Mouse (Mus musculus) MEL (cell line): ENCODE results near the gene Gk5. TPM values are rescaled to one million over a fixed set of nuclear protein-coding genes. Genes with fewer than 3 reads are reported as not detected.

Experiments used
- DNase-seq: peaks from one replicate; pipeline ENCODE4 v3.0.0; 2011; ENCODE audit warnings: low read depth, low spot score
- H3K27ac ChIP-seq: 2 replicates; pipeline ENCODE4 v1.5.1; 2012; ENCODE audit warnings: low read depth, mild to moderate bottlenecking, control low read depth, low read length, moderate library complexity; ENCODE audit not compliant: control insufficient read depth
- H3K27me3 ChIP-seq, 2 experiments: fragments of 150-350 bp in 1 of 2; sonication (generic) in 1 of 2; 2 replicates each; pipeline ENCODE4 v1.6.1; 2012; ENCODE audit warnings: low read length in 2 of 2, mild to moderate bottlenecking in 2 of 2, improper control_type of control experiment in 1 of 2, moderate library complexity in 1 of 2; ENCODE audit not compliant: insufficient read depth in 2 of 2, control insufficient read depth in 1 of 2
- H3K36me3 ChIP-seq, 2 experiments: 2 replicates each; pipeline ENCODE4 v1.6.1; 2012 to 2014; ENCODE audit warnings: low read length in 2 of 2, improper control_type of control experiment in 1 of 2, inconsistent platforms in 1 of 2, mild to moderate bottlenecking in 1 of 2; ENCODE audit not compliant: insufficient read depth in 2 of 2, control insufficient read depth in 1 of 2
- H3K4me1 ChIP-seq, 2 experiments: fragments of 150-350 bp in 1 of 2; sonication (generic) in 1 of 2; 2 replicates each; pipeline ENCODE4 v1.6.1; 2012; ENCODE audit warnings: low read length in 2 of 2, improper control_type of control experiment in 1 of 2, mild to moderate bottlenecking in 1 of 2; ENCODE audit not compliant: insufficient read depth in 2 of 2, control insufficient read depth in 1 of 2
- H3K4me3 ChIP-seq, 2 experiments: fragments of 150-350 bp in 1 of 2; sonication (generic) in 1 of 2; 2 replicates each; pipeline ENCODE4 v1.5.1; 2012; ENCODE audit warnings: low read depth in 2 of 2, low read length in 2 of 2, mild to moderate bottlenecking in 2 of 2, moderate library complexity in 2 of 2, control low read depth in 1 of 2, improper control_type of control experiment in 1 of 2; ENCODE audit not compliant: control insufficient read depth in 1 of 2, insufficient read depth in 1 of 2
- H3K79me2 ChIP-seq: 2 replicates; pipeline ENCODE4 v1.6.1; 2012; ENCODE audit warnings: mild to moderate bottlenecking, low read length, moderate library complexity; ENCODE audit not compliant: control insufficient read depth, poor library complexity, insufficient read depth
- H3K9ac ChIP-seq: 2 replicates; pipeline ENCODE4 v1.6.1; 2012; ENCODE audit warnings: low read depth, mild to moderate bottlenecking, control low read depth, low read length, moderate library complexity; ENCODE audit not compliant: control insufficient read depth, poor library complexity, severe bottlenecking
- H3K9me3 ChIP-seq: fragments of 150-350 bp; sonication (generic); replicated peaks from 2 replicates; pipeline ENCODE4 v1.6.1; 2012; ENCODE audit warnings: mild to moderate bottlenecking, low read length, improper control_type of control experiment, moderate library complexity; ENCODE audit not compliant: insufficient read depth
- BHLHE40 ChIP-seq: IDR thresholded peaks from 2 replicates; pipeline ENCODE4 v1.6.1; 2012; ENCODE audit warnings: low read depth, mild to moderate bottlenecking, inconsistent platforms, low read length, improper control_type of control experiment, borderline replicate concordance
- CHD2 ChIP-seq: IDR thresholded peaks from 2 replicates; pipeline ENCODE4 v1.6.1; 2011; ENCODE audit warnings: low read length, improper control_type of control experiment
- E2F4 ChIP-seq: IDR thresholded peaks from 2 replicates; pipeline ENCODE4 v1.6.1; 2011; ENCODE audit warnings: low read depth, low read length, improper control_type of control experiment, borderline replicate concordance
- ETS1 ChIP-seq: IDR thresholded peaks from 2 replicates; pipeline ENCODE4 v1.6.1; 2012; ENCODE audit warnings: low read depth, mild to moderate bottlenecking, inconsistent platforms, low read length, improper control_type of control experiment, moderate library complexity
- GABPA ChIP-seq: IDR thresholded peaks from 2 replicates; pipeline ENCODE4 v1.6.1; 2012; ENCODE audit warnings: low read depth, mild to moderate bottlenecking, inconsistent platforms, low read length, improper control_type of control experiment, moderate library complexity
- GATA1 ChIP-seq: IDR thresholded peaks from 2 replicates; pipeline ENCODE4 v1.6.1; 2011; ENCODE audit warnings: low read depth, low read length, improper control_type of control experiment
- KAT2A ChIP-seq: conservative IDR thresholded peaks from 2 replicates; pipeline ENCODE4 v1.6.1; 2012; ENCODE audit warnings: low read depth, low read length, improper control_type of control experiment, inconsistent platforms
- MAFK ChIP-seq: IDR thresholded peaks from 2 replicates; pipeline ENCODE4 v1.6.1; 2011; ENCODE audit warnings: low read depth, mild to moderate bottlenecking, low read length, improper control_type of control experiment, borderline replicate concordance
- MAX ChIP-seq: IDR thresholded peaks from 2 replicates; pipeline ENCODE4 v1.6.1; 2011; ENCODE audit warnings: low read length, improper control_type of control experiment
- MEF2A ChIP-seq: IDR thresholded peaks from 2 replicates; pipeline ENCODE4 v1.6.1; 2014; ENCODE audit warnings: low read depth, mild to moderate bottlenecking, inconsistent platforms, low read length, improper control_type of control experiment; ENCODE audit not compliant: poor library complexity, insufficient replicate concordance, severe bottlenecking; ENCODE audit errors: extremely low read depth
- MXI1 ChIP-seq: IDR thresholded peaks from 2 replicates; pipeline ENCODE4 v1.6.1; 2011; ENCODE audit warnings: mild to moderate bottlenecking, low read depth, low read length, improper control_type of control experiment
- POLR2A ChIP-seq, 2 experiments: IDR thresholded peaks; 2 replicates each; pipeline ENCODE4 v1.6.1; 2011 to 2012; ENCODE audit warnings: low read length in 2 of 2, mild to moderate bottlenecking in 2 of 2, control low read depth in 1 of 2, improper control_type of control experiment in 1 of 2, low read depth in 1 of 2, moderate library complexity in 1 of 2; ENCODE audit not compliant: control insufficient read depth in 1 of 2, insufficient read depth in 1 of 2, poor library complexity in 1 of 2
- POLR2AphosphoS5 ChIP-seq: IDR thresholded peaks from 2 replicates; pipeline ENCODE4 v1.6.1; 2012; ENCODE audit warnings: low read depth, borderline replicate concordance, mild to moderate bottlenecking, inconsistent platforms, low read length, moderate library complexity, mixed read lengths
- RAD21 ChIP-seq: IDR thresholded peaks from 2 replicates; pipeline ENCODE4 v1.6.1; 2011; ENCODE audit warnings: mild to moderate bottlenecking, low read depth, low read length, improper control_type of control experiment
- RCOR1 ChIP-seq: IDR thresholded peaks from 2 replicates; pipeline ENCODE4 v1.6.1; 2012; ENCODE audit warnings: low read depth, mild to moderate bottlenecking, inconsistent platforms, low read length, improper control_type of control experiment
- SIN3A ChIP-seq: IDR thresholded peaks from 2 replicates; pipeline ENCODE4 v1.6.1; 2012; ENCODE audit warnings: low read length, improper control_type of control experiment, inconsistent platforms
- SMC3 ChIP-seq: IDR thresholded peaks from 2 replicates; pipeline ENCODE4 v1.6.1; 2011; ENCODE audit warnings: low read depth, low read length, improper control_type of control experiment
- TBP ChIP-seq: IDR thresholded peaks from 2 replicates; pipeline ENCODE4 v1.8.0; 2011; ENCODE audit warnings: low read depth, low read length, improper control_type of control experiment
- TCF12 ChIP-seq: IDR thresholded peaks from 2 replicates; pipeline ENCODE4 v1.6.1; 2014; ENCODE audit warnings: low read depth, mild to moderate bottlenecking, inconsistent platforms, low read length, improper control_type of control experiment, moderate library complexity
- UBTF ChIP-seq: IDR thresholded peaks from 2 replicates; pipeline ENCODE4 v1.6.1; 2012; ENCODE audit warnings: low read depth, mild to moderate bottlenecking, inconsistent platforms, low read length, improper control_type of control experiment, moderate library complexity, borderline replicate concordance; ENCODE audit not compliant: insufficient read depth
- USF1 ChIP-seq: IDR thresholded peaks from 2 replicates; pipeline ENCODE4 v1.6.1; 2014; ENCODE audit warnings: low read depth, mild to moderate bottlenecking, inconsistent platforms, low read length, improper control_type of control experiment, moderate library complexity
- ZMIZ1 ChIP-seq: IDR thresholded peaks from 2 replicates; pipeline ENCODE4 v1.6.1; 2012; ENCODE audit warnings: low read depth, mild to moderate bottlenecking, inconsistent platforms, low read length, improper control_type of control experiment, moderate library complexity
- polyA plus RNA-seq, 2 experiments: library from polyadenylated mRNA; stranded (reverse) in 1 of 2; unstranded in 1 of 2; fragments of >175 nt in 1 of 2; fragments of >200 nt in 1 of 2; gene quantifications; 2 replicates each; pipeline versions ENCODE4 v1.2.1 to v1.2.4; 2012; ENCODE audit warnings: low replicate concordance in 2 of 2, low read depth in 1 of 2; ENCODE audit not compliant: insufficient read length in 2 of 2, insufficient read depth in 1 of 2, missing spikeins in 1 of 2
- total RNA-seq: library from RNA; depleted of rRNA; stranded (reverse); fragments of 300-350 nt; gene quantifications from 2 replicates; pipeline ENCODE4 v1.2.3, GENCODE M21; 2012

The Gk5 gene
- total and polyA plus RNA-seq, 3 experiments = 4.0 to 6.2 TPM; not detected in 1

DNA sequence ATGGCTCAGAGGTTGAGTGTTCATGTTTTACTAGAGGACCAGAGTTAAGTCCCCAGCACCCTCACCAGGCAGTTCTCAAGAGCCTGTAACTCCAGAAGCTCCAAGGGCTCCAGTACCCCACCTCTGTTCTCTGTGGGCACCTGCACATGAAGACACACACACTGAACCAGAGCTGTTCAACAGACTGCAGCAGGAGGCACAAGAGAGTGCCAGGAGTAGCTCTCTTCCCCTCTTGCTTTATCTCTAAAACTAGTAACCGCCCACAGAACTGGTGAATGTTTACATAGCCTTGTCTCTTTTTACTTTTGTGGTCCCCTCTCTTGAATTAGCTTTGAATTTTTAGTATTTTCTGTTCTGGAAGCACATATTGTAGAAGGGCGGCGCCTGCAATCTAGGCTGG, 88.3 kb downstream of the Gk5 start:
- TF ChIP-seq RCOR1 (no peak), E2F4 (no peak), BHLHE40 (no peak), KAT2A (no peak), GATA1 (peak; percentile 44; the same call in 1 of the 2 replicates), RAD21 (no peak), POLR2A (IDR thresholded peaks at IDR 0.05; ENCODE audit: control insufficient read depth in 1 of 2, insufficient read depth in 1 of 2, low read depth in 1 of 2, low read length in 2 of 2, poor library complexity in 1 of 2) (no peak), GABPA (no peak), MAX (no peak)

GRCm38 (mm10) chr9:96213036-96213645, 94.0 kb downstream of the Gk5 start:
- H3K27ac ChIP-seq = no peak overlapping the region
- no peak overlapping the region for H3K9ac ChIP-seq
- H3K27me3 ChIP-seq = no peaks in the 10 kb centered on the region
- TF ChIP-seq KAT2A (no peak), UBTF (no peak), BHLHE40 (no peak), MXI1 (no peak), MAFK (no peak), SIN3A (no peak), TBP (no peak), CHD2 (no peak), GATA1 (no peak), ZMIZ1 (no peak), SMC3 (no peak), TCF12 (no peak), USF1 (no peak), POLR2A (IDR thresholded peaks at IDR 0.05; ENCODE audit: control insufficient read depth in 1 of 2, insufficient read depth in 1 of 2, low read depth in 1 of 2, low read length in 2 of 2, poor library complexity in 1 of 2) (no peak), MEF2A (no peak), RCOR1 (no peak), GABPA (no peak), POLR2AphosphoS5 (no peak), ETS1 (no peak)
- H3K4me1 ChIP-seq = no peaks in the 10 kb centered on the region
- no peaks in the 10 kb centered on the region for H3K79me2 ChIP-seq
- H3K36me3 ChIP-seq = no peaks in the 10 kb centered on the region
- no peaks in the 10 kb centered on the region for H3K9me3 ChIP-seq
- no peak overlapping the region for H3K4me3 ChIP-seq
- DNase-seq = no peak

More for the DNA sequence above, 88.3 kb downstream of the Gk5 start:
- no peaks in the 10 kb centered on the region for H3K27me3 ChIP-seq
- no peak overlapping the region for H3K4me3 ChIP-seq
- no peaks in the 10 kb centered on the region for H3K9me3 ChIP-seq
- DNase-seq = peak; percentile 58
- no peaks in the 10 kb centered on the region for H3K79me2 ChIP-seq
- H3K4me1 ChIP-seq = peaks cover 2 to 3% of the 10 kb centered on the region in 2 experiments; a peak in 2 of 4 replicates
- peaks cover 0 to 7% of the 10 kb centered on the region in 2 experiments; a peak in 2 of 4 replicates for H3K36me3 ChIP-seq
- H3K9ac ChIP-seq = no peak overlapping the region
- no peak overlapping the region for H3K27ac ChIP-seq
